Mouse (Mus musculus): ENCODE measurements around the gene Cadm4.
A peak's percentile ranks its signal among the peaks of the same experiment; 100 is the strongest.

Gene Cadm4

DNA sequence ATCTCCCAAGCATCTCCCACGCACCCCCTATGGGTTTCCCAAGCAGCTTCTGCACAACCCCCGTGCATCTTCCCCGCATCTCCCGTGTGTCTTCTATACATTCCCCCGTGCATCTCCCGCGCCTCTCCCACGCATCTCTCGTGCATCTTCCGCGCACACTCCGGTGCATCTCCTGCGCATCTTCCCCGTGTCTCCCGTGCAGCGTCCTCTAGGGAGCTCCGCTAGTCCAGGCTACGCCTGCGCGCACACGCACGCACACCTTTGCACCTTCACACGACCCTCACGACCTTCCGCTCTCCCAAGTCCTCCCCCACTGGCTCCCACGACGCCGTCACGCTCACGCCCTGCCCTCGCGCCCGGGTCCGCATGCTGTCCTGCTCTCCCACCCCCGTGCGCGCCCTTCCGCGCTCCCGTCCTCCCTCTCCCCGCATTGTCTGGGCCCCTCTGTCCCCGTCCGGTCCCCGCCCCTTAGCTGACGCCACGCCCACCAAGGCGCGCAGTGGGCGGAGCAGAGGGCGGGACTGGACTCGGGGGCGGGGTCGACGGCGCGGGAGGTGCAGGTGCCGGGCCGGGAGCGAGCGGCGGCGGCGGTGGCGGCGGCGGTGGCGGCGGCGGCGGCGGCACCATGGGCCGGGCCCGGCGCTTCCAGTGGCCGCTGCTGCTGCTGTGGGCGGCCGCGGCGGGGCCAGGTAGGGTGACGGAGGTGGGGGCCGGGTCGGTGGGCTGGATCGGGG lies at the start of gene Cadm4:
TSS of gene Cadm4 (plus strand) at position 550 of the 734 bp plus-strand sequence.
- DNase-seq (ENCODE audit: low spot score), result no peak

DNA sequence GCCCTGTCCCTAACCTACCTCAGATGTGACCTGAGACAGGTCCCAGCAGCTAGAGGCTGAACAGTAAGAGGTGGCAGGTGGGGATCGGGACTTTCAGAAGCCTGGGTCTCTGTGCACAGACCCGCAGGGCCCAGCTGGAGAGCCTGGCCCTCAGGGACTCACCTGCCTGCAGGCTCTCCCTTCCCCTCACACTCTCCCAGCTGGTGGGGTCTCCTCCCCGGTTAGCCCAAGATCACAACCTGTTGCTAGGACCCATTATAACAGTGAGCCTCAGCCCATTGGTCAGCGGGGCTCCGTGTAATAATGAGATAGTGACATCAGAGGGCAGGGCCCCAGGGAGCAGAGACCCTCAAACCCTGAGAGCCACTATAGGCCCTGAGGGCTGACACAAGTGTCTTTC lies 46.5 kb upstream of the Cadm4 start:
- DNase-seq (ENCODE audit: low spot score), result no peak

DNA sequence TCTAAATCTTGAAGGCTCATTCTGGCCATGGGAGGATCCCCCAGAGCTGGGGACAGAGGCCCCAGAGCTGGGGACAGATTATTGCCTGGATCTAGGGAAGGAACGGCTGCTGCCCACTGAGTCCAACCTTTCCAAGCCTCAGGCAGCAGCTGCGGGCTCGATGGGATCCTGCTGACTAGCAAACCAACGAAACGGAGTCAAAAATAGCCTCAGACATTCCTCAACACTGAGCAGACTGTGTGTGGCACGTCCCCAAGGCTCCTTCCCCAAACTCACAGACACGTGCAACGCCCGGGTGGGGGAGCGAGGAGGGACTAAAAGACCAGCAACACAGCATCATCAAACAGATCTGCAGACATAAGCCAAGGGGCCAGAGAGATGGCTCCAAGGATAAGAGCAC lies 43.8 kb upstream of the Cadm4 start:
- DNase-seq (ENCODE audit: low spot score), result no peak

DNA sequence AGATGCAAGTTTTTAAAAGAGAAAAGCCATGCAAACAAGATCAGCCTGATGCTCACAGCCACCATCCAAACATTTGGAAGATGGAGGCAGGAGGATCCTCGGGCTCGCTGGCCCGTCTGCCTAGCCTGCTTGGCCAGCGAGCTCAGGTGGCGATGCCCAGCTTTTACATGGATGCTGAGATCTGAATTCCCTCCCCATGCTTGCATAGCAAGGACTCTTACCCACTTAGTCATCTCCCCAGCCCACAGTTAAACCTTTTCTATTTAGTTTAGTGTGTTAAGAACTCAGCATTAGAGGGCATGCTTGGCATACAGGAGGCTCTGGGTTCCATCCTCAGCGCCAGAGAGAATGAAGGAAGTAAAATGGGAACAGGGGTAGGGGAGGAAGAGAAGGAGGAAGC lies 42.6 kb upstream of the Cadm4 start:
- no peak for DNase-seq (ENCODE audit: low spot score)

DNA sequence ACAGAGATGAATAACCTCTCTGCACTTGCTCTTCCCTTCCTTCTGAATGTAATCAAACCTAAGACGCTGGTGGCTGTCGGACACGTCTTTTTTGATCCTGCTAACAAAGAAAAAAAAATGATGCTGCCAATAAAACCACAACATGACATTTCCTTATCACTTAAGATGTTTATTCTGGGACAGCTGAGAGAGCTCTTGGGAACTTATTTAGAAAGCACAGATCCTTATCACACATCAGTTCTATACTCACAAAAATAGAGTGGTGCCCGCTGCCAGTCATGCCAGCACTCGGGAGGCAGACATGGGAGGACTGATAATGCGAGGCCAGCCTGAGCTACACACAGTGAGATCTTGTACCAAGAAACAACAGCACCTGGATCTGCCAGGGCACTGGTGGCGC lies 41.9 kb upstream of the Cadm4 start:
- DNase-seq (ENCODE audit: low spot score), result no peak

DNA sequence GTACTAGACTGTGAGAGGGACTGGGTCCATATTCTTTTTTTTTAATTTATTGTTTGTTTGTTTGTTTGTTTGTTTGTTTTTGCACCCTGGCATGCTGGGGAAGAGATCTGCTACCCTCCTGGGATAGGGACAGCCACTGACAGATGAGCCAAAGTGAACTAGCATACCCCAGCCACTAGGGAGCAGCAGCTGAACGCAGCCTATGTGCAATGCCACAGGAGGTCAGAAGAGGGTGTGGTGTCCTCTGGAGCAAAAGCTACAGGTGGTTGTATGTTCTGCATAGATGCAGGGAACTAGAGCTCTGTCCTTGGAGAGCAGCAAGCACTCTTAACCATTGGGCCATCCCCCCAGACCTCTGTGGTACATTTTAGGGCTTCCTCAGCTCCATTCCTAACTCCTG lies 40.0 kb upstream of the Cadm4 start:
- peak; percentile 68 for DNase-seq (ENCODE audit: low spot score)

DNA sequence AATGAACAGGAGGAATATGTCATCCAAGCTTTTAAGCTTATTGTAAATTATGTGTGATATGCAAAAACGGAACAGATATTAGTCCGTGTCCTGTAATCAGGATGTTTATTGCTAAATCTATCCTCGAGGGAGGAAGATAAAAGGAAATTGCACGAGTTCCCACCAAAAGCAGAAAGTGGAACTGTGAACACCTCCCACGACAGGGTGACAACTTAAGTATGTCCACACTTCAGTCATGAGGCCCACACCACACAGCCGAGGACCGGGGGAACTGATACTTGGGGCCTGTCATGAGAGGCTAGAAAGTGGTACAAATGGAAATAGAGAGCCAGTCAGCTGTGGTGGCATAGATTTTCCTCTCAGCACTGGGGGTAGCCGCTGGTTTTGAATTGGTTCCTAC lies 39.5 kb upstream of the Cadm4 start:
- no peak for DNase-seq (ENCODE audit: low spot score)

DNA sequence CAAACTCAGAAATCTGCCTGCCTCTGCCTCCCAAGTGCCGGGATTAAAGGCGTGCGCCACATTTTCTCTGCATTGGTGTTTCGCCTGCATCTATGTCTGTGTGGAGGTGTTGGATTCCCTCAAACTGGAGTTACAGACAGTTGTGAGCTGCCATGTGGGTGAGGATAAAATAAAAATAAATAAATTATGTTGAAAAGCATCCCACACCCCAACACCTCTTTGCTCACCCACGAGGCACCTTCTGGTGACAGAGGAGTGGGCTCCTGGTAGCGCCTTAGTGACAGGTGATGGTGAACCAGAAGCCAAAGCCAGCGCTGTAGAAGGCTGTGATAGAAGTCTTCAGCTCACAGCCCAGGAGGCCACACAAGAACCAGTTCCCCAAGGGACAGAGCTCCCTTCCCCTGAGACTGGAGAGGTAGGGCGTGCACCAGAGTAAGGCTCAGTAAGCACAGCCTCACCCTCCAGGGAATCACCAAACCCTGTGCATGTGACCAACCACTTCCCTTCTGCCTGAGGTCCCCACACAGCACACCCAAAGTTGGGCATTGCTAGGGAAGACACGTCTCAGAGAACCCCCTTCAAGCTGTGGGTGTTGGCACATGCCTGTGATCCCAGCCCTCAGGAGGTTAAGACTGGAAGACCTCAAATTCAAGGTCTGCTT lies 36.4 kb upstream of the Cadm4 start:
- no peak for DNase-seq (ENCODE audit: low spot score)

DNA sequence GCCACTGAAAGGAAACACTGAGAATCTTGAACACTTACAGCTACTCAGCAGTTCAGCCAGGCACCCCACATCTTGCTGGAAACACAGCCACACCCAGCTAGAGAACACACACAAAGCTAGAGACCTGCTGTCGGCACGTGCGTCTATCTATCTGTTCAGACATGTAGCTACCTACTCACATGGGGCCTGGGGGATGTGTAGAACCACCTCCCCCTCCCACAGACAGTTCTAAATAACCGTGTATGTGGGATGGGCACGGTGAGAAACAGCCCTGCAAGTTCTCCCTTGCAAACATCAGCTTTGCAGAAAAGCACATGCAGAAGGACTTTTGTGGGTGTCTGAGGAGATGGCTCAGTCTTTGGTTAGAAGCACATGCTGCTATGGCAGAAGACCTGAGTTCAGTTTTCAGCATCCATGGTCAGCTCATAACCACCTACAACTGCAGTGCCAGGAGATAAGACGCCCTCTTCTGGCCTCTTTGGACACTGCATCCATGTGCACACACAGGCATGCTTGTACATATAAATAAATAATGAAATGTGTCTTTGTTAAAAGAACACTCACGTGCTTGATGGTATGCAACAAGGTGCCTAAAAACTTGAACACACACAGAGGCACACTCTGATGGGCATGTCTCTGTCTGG lies 35.0 kb upstream of the Cadm4 start:
- no peak for DNase-seq (ENCODE audit: low spot score)

DNA sequence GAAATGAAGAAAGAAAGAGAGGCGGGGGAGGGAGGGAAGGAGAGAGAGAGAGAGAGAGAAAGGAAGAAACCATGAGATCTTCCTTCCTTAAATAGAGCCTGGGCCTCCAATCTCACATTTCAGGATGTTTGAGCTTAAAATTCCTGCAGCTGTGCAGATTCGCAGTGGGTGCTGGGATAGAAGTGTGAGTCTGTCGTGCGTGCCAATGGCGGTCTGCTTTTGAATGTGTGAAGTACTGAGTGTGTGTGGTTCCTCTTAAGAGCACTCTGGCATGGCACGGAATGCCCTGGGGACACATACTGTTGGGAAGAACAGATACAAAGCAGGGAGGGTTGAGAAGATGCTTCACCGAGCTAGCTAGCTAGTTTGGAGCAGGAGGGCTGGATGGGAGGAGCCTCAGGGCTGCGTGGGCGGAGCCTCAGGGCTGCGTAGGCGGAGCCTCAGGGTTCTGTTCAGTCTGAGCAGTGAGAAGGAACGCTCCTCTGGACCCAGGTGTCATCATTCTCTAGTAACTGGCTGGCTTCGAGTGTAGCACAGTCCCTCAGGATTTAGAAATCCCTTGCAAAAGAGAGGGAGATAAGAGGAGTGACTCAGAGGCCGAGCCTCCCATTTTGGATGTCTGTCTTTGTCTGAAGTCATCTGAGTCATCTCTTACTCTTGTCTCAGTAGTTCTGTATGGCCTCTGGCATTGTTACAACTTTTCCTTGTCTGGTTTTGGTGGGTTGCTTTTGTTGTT lies 32.9 kb upstream of the Cadm4 start:
- DNase-seq (ENCODE audit: low spot score), result no peak

DNA sequence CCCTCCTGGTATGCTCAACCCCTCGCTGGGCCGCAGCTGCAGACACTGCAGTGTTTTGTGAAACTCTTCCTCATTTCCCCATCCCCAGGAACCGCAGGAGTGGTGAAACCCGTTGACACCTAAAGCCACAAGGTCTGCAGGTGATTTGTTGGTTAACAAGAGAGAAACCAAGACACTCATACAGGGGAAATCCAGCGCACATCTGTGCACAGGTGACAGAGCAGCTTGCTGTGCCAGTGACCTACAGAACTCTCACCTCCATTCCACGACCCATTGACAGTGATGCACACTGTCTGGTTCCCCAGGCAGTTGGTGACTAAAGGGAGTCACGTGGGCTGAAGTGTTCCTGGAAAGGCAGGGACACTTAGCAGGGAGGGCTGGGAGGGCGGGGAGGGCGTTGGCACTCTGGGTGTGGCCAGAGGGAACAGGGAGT lies 31.2 kb upstream of the Cadm4 start:
- no peak for DNase-seq (ENCODE audit: low spot score)

DNA sequence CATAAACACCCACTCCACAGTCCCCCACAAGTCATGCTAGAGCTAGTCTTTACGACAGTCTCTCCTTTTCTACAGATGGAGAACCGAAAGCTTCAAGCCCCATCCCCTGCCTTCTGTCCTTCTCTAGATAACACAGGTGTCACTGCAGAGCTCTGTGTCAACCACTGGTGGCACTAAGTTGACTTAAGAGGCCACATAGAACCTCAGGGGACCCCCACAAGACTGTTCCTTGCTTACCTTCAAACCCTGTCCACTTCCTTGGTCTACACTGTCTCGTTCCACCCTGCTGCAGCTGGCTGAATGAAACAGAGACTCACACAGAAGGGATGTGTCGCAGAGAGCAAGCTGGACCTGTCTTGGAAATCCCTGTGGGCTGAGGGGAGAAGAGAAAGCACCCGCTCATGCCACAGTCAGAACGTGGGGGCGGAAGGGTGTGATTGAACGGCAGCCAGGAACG lies 29.9 kb upstream of the Cadm4 start, which contains the start of gene Irgc1:
TSS of gene Irgc1 (minus strand) at position 443 of the 457 bp plus-strand sequence.
- DNase-seq (ENCODE audit: low spot score), result no peak

DNA sequence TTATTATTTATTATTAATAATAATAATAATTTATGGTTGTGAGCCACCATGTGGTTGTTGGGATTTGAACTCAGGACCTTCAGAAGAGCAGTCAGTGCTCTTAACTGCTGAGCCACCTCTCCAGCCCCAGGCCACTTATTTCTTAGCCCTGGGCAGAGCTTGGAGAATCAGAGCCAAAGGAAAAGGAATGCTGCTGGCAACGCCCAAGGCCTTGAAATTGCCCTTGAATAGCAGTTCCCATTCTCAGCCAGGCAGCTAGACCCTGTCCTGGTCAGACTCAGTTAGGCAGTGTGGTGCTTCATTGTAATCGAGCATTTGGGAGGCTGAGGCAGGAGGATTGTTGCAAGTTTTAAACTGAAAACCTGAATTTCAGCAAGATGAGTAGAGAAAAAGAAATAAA lies 27.6 kb upstream of the Cadm4 start:
- DNase-seq (ENCODE audit: low spot score), result no peak

DNA sequence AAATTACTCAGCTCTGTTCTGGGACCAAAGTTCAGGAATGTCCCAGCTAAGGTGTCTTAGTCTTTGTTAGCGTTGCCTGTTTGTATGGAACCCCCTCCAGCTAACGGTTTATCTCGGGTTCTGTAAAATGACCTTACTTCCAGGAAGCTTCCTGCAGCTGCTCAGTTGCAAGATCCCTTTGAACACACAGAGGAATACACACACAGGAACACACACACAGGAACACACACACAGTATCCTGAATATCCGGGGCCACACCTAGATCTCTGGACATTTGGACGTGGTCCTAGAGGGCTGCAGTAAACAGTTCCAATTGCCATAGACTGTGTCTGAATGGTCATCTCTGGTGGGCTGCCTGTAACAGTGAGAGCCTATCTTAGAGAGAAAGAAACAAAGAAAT lies 26.1 kb upstream of the Cadm4 start:
- DNase-seq (ENCODE audit: low spot score), result no peak

DNA sequence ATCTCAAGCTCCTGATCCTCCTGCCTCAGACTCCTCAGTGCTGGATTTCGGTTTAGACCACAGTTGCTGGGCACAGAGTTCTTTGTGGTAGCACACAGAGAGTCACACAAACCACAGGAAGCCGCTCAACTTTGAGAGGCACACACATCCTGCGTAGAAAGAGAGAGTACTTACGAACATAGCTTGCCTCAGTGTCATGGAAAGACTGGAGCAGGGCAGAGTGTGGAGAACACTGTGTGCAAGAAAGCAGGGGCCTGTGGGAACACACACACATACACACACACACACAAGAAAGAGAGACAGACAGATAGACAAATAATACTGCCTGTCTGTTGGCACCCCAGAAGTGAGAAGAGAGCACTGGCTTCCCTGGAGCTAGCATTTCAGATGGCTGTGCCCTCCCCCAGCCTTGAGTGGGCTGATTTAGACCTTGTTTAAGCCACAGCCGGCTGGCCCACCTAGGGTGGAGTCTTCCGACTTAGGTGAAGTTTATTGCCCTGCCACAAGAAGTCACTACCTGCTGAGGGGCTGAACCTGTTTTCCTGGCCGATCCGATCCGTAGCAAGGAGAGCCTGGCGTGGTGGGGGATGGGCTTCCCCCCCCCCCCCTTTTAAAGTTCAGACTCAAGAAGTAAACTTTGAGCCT lies 24.0 kb upstream of the Cadm4 start:
- no peak for DNase-seq (ENCODE audit: low spot score)

DNA sequence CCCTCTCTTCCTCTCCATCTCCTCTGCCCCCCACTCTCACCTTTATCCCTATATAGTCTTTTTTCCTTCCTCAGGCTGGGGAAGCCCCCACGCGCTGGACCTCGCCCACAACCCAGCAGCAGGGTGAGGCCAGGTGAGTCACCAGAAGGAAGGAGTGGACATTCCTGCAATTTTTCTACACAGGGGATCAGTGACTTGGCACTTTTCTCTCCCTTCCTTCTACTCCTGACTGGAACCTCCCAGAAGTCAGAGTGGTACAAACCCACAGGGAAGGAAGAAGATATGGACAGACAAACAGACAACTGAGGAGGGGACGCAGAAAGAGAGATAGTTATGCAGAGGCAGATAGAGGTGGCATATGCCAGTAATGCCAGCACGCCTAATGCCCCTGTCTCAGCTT lies 22.4 kb upstream of the Cadm4 start:
- DNase-seq (ENCODE audit: low spot score), result no peak

DNA sequence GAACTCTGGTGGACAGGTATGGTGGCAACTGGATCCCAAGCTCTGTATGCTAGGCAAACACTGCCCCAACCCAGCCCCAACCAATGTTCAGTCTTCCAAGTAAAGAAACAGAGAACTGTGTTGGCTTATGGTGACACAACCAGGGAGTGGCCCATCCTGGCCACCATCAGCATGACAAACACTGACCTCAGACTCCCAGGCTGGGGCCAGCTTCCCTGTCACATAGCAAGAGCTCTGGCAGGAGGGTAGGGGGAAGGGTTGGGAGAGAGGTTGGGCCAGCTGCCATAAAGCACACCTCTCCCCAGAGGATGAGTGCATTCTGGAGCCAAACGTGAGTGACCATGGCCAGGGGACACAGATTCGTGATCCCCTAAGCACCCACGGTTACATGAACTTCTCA lies 22.0 kb upstream of the Cadm4 start:
- no peak for DNase-seq (ENCODE audit: low spot score)

DNA sequence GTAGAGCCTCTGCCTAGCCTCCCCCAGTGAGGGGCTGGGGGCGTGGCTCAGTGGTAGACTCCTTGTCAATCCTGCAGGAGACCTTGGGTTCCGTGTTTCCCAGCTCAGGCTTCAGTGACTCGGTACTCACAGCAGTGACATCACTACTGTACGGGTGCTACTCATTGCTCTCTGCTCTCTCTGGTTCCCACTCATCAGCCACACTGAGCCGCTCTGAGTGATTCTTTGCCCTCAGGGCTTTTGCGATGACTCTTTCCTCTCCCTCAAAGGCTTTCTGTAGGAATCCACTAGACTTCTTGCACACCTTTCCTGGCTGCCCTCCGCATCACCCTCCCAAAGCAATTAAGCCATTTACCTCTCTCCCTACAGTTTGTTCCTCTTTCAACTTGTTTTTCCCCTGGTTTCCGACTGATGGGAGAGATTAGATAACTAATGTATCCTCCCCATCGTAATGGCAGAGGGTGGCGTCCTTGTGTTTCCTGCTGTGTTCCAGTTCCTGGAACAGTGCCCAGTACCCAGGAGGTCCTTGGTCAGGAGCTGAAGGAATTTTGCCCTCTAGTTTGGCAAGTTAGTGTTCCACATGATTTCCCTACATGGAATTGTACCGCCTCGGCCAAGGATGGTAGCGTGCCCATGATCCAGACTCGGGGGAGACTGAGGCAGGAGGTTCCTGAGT lies 20.3 kb upstream of the Cadm4 start:
- DNase-seq (ENCODE audit: low spot score), result no peak

DNA sequence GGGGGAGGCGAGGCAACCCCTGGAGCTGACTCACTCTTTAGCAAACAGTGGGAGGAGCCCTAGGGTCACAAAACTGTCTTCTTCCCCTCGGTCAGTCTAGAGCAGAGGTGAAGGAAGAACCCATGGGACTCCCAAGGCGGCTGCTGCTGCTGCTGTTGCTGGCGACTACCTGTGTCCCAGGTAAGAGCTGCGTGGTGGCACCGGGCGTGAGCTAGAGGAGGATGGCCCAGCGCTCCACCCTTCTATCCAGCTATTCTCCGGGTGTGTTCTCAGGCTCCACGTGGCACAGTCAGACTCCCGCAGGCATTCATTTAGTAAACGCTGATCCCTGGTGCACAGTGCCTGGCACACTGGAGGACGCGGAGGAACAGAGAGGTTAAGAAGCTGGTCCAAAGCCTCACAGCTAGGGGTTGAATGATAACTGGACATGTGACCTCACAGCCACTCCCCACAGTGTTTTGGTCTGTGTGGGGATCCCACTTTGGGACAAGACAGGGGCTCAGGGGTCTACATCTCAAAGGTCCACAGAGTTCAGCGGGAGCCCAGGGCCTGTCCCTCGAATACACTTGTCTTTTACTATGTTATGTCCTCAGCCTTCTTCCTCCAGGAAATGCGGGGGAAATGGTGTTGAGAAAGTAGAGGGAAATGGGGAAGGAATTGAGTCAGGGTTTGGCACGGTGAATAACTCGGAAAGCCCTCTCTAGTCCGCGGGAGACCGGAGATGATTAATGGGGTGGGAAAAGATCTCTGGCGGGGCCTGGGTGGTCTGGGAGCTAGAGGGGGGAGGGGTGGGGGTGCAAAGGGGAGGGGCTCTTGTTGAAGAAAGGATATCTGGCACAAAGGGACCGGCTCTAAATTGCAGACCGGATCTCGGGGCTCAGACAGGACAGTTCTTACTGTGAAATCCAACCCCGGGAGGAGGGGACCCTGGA lies 19.2 kb upstream of the Cadm4 start, which contains the start of gene Plaur:
TSS of gene Plaur (plus strand) at position 97 of the 932 bp plus-strand sequence.
- DNase-seq (ENCODE audit: low spot score), result no peak

DNA sequence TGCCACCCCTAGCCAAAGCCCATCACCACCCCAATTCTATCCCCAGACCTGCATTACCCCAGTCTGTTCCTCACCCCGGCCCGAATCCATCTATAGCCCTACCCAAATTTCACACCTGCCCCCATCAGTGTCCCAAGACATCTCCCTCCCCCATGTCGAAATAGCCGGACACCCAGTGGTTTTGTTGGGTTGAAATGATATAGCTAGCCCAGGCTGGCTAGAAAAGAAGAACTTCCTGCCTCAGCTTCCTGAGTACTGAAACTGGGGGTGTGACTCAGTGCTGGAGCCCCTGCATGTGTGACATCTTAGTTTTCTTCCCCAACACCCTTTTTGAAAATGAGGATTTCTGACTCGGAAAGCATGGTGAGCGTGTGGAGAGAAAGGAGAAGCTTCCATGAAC lies 15.0 kb upstream of the Cadm4 start:
- DNase-seq (ENCODE audit: low spot score), result no peak

All from adipocyte (in vitro differentiated cells).